ENCODE assay signal across 26 mouse cellular contexts in genomic region chr11:93719141-93719540, GRCm38 (mm10).
"Had no signal": no experiment of that assay in that cellular context is flagged by ENCODE, and none has a peak within 500 bp of the region (broad histone marks: within the 10 kb centered on the region; RNA-seq: fewer than 3 reads in every experiment).

No protein-coding gene starts in this region.

- H3K4me2 ChIP-seq: hindbrain, embryonic 12.5 days; hindbrain, embryonic 14.5 days; intestine, embryonic 15.5 days; limb, embryonic 12.5 days; liver, embryonic 11.5 days; liver, embryonic 13.5 days; liver, embryonic 15.5 days had no signal

- H3K9me3 ChIP-seq: hindbrain, embryonic 10.5 days; hindbrain, embryonic 12.5 days; intestine, embryonic 15.5 days; limb, embryonic 10.5 days; limb, embryonic 12.5 days; liver, embryonic 13.5 days; liver, embryonic 15.5 days had no signal

- H3K4me3 ChIP-seq: gastrocnemius, adult 2 months; heart, adult 2 months; hindbrain, embryonic 10.5 days; hindbrain, embryonic 12.5 days; intestine, embryonic 15.5 days; layer of hippocampus, adult 2 months; left cerebral cortex, adult 2 months; limb, embryonic 10.5 days; limb, embryonic 12.5 days; liver, embryonic 13.5 days; liver, embryonic 15.5 days had no signal

- H3K4me1 ChIP-seq: hindbrain, embryonic 12.5 days; intestine, embryonic 15.5 days; limb, embryonic 10.5 days; limb, embryonic 12.5 days; liver, embryonic 13.5 days; liver, embryonic 15.5 days had no signal

- H3K27me3 ChIP-seq: hindbrain, embryonic 12.5 days; intestine, embryonic 15.5 days; limb, embryonic 12.5 days; liver, embryonic 13.5 days; liver, embryonic 15.5 days had no signal

- ATAC-seq: hindbrain, embryonic 16.5 days; inflammation-experienced regulatory T-cells, adult 6 months; intestine, embryonic 15.5 days; intestine, postnatal 0 days had no signal

- H3K27ac ChIP-seq: gastrocnemius, adult 2 months; heart, adult 2 months; hindbrain, embryonic 10.5 days; hindbrain, embryonic 12.5 days; hindbrain, embryonic 14.5 days; intestine, embryonic 15.5 days; layer of hippocampus, adult 2 months; left cerebral cortex, adult 2 months; limb, embryonic 10.5 days; limb, embryonic 12.5 days; liver, embryonic 13.5 days; liver, embryonic 15.5 days had no signal

- H3K9ac ChIP-seq: hindbrain, embryonic 12.5 days; hindbrain, embryonic 14.5 days; intestine, embryonic 15.5 days; limb, embryonic 12.5 days; liver, embryonic 13.5 days; liver, embryonic 15.5 days had no signal

- DNase-seq: gastrocnemius, adult 2 months; gastrocnemius, postnatal 10 days; gastrocnemius, postnatal 25 days; heart, adult 2 months; heart, postnatal 10 days; heart, postnatal 4 days; kidney, adult 18-20 months; kidney, adult 8-10 months; kidney, postnatal 10 days; kidney, postnatal 25 days; kidney, postnatal 4 days; liver; liver, embryonic 13.5 days had no signal

- H3K36me3 ChIP-seq: hindbrain, embryonic 10.5 days; hindbrain, embryonic 12.5 days; intestine, embryonic 15.5 days; limb, embryonic 10.5 days; limb, embryonic 12.5 days; liver, embryonic 13.5 days; liver, embryonic 15.5 days had no signal
